Mouse (Mus musculus) kidney, adult 18-20 months (tissue): ENCODE data around the gene Glis2.

Experiments used
- DNase-seq: peaks from one replicate; pipeline ENCODE4 v3.0.0; 2021

Glis2 gene

GRCm38 (mm10) chr16:4584438-4584837, 10.1 kb upstream of the Glis2 start:
- DNase-seq: no peak

- no peak for DNase-seq
These were observed 8.6 kb upstream of the Glis2 start for GRCm38 (mm10) chr16:4585642-4586530.

GRCm38 (mm10) chr16:4586531-4587123, 7.9 kb upstream of the Glis2 start:
- peak; percentile 98 for DNase-seq

DNA sequence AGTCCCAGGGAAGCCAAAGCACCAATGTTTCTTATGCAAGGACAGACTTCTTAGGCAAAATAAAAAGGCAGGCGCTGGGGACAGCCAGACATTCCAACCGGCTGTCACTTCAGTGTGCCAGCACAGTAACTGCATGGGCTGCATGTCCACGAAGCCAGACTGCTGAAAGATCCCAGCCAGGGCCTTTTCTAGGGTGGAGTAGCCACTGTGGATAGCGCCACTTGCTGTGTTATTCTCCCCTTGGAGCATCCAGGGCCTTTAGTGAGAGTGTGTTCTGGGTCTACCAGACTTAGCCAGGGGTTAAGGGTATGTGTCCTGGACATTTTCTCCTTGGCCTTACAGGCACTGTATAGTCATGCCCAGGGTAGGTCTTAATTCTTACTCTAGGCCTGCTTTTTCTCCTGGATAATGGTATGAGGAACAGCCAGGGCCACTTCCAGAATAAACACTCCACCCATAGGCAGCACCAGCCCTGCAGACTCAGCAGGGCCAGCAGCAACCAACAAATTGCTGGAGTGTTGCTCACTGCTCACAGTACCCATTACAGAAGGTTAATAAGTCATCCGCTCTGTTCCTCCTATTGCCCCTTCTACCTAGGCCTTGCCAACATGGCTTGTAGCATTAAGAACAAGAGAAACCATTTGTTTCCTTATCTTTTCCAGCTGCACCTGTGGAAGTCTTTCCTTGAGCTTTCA, 6.8 kb upstream of the Glis2 start:
- peak; percentile 64 for DNase-seq

GRCm38 (mm10) chr16:4590236-4590635, 4.3 kb upstream of the Glis2 start:
- DNase-seq: no peak

- DNase-seq: peak; percentile 81
These were observed 1.3 kb upstream of the Glis2 start for GRCm38 (mm10) chr16:4592909-4593875.

- DNase-seq: no peak
These were observed 457 bp downstream of the Glis2 start for GRCm38 (mm10) chr16:4594814-4595526.

DNA sequence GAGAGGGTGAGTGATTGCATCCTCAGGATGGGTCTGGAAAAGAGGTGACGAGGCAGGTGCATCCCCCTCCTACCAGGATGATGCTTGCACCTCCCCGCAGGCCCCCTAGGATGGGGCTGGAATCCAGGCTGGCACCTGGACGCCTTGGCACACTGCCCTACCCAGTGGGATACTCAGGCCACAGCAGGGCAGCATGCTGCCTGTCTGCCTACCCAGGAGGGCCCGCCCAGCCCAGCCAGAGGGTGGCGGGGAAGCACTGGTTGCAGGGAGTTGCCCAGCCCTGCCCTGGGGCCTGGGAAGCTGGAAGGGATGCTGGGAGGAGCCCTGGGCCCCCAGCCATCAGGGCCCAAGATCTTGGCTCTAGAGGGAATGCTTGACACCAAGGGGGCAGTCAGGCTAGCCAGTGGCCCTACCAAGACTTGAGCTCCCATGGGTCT, 1.0 kb downstream of the Glis2 start:
- DNase-seq: peak; percentile 84

GRCm38 (mm10) chr16:4596141-4596728, 1.7 kb downstream of the Glis2 start:
- DNase-seq: no peak

- no peak for DNase-seq
These were observed 2.3 kb downstream of the Glis2 start for GRCm38 (mm10) chr16:4596836-4597235.

DNA sequence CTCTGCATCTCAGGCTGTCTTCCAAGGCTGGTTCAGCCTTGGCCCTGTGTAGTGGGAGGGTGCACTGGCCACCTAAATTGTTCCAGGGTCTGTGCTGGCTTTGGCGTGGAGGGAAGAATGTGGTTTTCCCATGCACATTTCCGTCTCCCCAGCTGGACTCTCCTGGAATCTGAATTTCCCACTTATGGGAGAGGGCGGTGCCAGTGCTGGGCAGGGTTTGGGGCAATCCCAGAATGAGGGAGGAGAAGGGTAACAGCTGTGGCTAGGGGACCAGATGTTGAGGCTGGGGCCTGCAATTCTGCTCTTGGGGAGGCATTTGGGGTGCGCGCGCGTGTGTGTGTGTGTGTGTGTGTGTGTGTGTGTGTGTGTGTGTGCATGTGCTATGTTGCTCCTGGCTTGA, 2.8 kb downstream of the Glis2 start:
- peak; percentile 18 for DNase-seq

GRCm38 (mm10) chr16:4598041-4598440, 3.5 kb downstream of the Glis2 start:
- peak; percentile 8 for DNase-seq

DNA sequence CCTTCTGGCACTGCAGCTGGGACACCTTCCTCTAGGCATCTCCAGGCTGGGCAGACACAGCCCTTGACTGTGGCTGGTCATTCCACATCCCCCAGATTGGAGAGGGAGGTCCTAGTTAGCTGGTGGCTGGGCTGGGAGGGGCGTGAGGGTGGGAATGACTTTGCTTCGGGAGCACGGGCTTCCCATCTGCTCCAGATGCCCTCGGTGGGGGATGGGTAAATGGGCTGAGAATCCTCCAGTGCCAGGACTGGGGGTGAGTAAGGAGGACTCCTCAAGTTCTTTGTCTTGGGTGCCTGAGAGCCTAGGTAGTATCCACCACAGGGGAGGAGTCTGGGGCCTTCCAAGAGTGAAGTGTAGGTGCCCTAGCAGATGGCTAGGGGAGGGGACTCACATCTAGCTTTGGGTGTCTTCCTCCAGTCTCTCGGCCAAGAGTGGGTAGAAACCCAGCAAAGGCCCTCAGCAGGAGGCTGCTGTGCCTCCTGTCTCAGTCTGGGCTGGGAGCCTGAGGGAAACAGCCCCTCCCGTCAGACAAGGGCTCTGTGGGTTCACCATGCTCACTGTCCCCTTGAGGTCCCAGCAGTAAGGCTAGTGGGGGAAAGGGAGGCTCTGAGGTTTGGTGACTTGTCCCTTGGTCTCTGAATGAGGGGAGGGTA, 4.5 kb downstream of the Glis2 start:
- DNase-seq: peak; percentile 36

DNA sequence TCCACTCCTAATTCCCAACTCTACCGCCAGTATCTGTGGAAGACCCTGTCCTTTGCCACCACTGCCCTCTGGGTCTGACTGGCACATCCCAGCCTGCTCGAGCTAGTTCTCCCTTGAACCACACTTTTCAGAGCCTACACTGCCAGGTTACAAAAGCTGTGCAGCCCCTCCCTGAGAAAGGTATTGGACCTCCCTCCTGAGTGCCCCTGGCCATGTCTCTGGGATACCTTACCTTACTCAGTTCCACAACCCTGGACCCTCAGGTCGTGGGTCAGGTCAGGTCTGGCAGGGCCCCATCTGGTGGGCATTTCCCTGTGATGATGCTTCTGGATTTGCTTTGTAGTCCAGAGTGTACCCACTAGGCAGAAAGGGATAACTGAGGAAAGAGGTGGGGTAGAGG, 5.1 kb downstream of the Glis2 start:
- no peak for DNase-seq

GRCm38 (mm10) chr16:4600701-4601310, 6.3 kb downstream of the Glis2 start:
- peak; percentile 83 for DNase-seq

DNA sequence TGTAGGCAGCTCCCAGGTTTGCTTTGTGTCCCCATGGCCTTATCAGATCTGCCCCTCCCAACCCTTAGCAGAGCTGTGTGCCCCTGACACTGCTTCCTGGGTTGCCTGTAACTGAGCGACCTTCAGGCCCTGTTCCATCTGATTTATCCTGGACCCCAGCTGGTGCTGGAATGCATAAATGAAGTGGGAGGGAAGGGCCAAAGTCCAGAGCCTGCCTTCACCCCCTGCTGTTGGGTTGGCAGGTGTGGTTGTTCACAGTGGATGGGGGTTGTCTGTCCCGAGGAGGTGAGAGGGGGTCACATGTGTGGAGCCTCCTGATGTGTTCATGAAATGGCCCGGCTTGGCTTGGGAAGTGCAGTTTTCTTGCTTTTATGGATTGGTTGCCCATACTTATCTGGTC, 7.7 kb downstream of the Glis2 start:
- peak; percentile 88 for DNase-seq

GRCm38 (mm10) chr16:4602766-4603452, 8.4 kb downstream of the Glis2 start:
- DNase-seq: peak; percentile 78

GRCm38 (mm10) chr16:4603453-4603837, 8.9 kb downstream of the Glis2 start:
- DNase-seq: no peak

DNA sequence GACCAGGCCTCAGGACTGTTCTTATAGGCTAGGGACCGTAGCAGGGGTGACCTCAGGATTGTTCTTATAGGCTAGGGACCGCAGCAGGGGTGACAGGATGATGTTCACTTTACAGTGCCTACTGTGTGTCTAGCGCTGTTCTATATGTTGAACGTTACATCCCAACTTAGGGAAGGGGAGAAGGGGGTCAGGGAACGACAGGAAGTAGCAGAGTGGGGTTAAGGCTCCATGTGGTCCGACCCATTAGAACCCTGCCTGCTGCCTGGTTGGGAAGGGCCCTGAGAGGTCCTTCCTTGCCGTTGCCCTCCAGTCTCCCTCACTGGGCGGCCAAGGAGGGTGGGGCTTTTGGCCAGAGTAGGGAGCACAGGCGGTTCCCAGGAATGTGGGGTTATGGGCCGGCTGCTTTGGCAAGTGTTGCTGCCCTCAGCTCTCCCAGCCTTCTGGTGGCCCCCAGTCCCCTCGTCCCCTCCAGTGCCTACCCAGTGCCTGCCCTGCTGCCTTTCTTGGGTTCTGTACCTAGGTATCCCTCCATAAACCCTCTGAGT, 9.9 kb downstream of the Glis2 start:
- peak; percentile 59 for DNase-seq
